Mouse (Mus musculus): Measurements from ENCODE around the gene Stat5b.

Stat5b gene

DNA sequence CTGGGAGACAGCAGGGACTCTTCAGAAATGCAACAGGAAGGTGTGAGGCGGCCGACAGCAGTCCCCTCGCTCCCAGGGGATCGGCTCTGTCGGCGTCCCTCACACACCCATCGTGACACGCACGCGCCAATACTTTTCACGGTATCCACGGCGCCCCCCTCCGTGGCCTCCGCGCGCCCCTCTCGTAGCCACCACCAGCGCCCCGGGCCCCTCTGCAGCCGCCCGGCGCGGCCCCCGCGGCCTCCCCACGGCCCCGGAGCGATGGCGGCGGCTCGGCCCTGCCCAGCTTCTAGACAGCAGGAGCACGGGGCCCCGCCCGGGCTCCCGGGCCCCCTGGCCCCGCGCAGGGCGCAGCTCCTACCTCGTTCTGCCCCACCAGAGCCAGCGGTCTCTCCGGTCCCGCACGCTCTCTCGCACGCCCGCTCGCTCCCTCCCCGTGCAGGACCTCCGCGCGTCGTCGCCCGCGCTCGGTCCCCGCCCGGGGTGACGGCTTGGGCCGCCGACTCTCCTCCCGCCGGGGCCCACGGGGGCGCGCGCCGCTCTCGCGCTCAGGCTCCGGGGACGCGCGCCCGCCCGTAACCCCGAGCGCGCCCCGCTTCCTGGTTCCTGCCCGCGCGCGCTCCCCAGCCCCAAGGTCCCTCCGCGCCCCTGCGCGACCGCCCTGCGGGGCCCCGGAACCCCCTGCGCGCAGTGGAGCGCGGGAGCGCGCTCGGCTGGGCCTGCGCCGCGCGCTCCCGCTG, at the start of gene Stat5b:
Gene Stat5b, minus strand, starts transcription at position 687 of the 740 bp plus-strand sequence.
- peak; percentile 57 for DNase-seq (ENCODE audit: low spot score)

GRCm38 (mm10) chr11:100898441-100899199, 48.1 kb upstream of the Stat5b start:
- DNase-seq (ENCODE audit: low spot score), result no peak

- DNase-seq (ENCODE audit: low spot score), result no peak
Measured at GRCm38 (mm10) chr11:100897294-100898231, 47.0 kb upstream of the Stat5b start.

DNA sequence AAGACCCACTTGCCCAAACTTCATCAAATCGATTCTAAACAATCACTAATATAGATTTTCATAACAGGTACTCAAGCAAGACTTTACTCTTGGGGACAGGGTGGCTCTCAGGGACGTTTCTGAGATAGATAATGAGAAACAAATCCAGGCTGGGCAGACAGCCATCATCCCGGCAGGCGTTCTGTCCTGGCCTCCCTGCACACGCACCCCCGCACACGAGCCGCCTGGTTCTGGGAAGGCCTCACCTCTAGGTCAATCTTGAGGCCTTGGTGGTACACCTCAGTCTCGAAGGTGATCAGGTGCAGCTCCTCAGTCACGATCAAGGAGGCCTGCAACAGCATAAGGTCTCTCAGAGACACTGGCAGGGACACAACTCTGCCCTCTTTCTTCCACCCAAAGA, 45.6 kb upstream of the Stat5b start:
- no peak for DNase-seq (ENCODE audit: low spot score)

- DNase-seq (ENCODE audit: low spot score), result no peak
Measured at GRCm38 (mm10) chr11:100894146-100894918, 43.8 kb upstream of the Stat5b start.

DNA sequence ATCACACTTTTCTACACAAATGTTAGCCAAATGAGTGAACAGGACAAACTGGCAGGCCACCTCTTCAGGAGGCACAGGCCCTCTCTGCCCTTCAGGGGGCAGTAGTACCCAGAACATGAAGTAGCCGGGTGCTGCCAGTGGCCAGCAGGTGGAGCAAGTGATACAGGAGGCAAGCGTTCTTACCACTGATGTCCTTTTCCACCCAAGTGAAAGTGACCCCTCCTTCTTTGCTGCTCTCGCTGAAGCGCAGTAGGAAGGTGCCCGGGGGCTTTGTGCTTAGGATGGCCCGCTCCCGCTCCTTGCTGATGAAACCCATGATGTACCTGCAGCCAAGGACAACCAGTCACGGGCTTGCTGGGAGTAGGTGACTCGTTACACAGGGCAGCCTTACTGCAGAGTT, 43.0 kb upstream of the Stat5b start:
- peak; percentile 69 for DNase-seq (ENCODE audit: low spot score)

- DNase-seq (ENCODE audit: low spot score), result no peak
Measured at GRCm38 (mm10) chr11:100892435-100892834, 41.9 kb upstream of the Stat5b start.

DNA sequence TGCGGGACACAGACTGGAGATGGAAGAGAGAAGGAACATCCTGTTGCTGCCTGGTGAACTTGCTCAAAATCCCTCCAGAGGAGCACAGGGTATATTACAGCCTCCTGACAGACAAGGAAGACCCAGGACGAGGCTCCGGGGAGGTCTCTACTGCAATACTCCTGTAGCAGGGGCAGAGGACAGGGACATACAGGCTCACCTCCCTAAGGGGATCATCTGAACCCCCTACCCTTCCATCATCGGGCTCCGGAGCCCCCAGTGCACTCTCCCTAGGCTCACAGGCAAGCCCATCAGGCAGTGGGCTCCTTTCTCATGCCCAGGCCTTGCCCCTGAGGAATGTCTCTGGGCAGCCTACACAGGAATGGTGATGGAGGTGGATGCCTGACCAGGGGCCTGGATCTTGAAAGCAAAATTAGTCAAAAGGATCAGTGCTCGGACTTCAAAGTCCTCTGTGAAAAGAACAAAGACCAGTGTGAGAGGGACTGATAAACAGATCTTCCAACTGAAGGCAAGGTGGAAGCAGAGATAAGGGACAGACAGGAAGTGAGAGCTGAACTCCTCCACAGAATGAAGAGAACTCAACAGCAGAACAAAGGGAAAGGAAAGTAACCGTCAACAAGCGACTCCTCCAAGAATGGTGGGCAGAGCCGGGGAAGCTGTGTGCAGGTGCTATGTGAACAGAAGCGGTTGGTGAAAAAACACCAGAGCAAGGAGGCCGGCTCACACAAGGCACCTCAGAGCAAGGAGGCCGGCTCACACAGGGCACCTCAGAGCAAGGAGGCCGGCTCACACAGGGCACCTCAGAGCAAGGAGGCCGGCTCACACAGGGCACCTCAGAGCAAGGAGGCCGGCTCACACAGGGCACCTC, 41.0 kb upstream of the Stat5b start:
- no peak for DNase-seq (ENCODE audit: low spot score)

- DNase-seq (ENCODE audit: low spot score), result no peak
Measured at GRCm38 (mm10) chr11:100890481-100890880, 40.0 kb upstream of the Stat5b start.

DNA sequence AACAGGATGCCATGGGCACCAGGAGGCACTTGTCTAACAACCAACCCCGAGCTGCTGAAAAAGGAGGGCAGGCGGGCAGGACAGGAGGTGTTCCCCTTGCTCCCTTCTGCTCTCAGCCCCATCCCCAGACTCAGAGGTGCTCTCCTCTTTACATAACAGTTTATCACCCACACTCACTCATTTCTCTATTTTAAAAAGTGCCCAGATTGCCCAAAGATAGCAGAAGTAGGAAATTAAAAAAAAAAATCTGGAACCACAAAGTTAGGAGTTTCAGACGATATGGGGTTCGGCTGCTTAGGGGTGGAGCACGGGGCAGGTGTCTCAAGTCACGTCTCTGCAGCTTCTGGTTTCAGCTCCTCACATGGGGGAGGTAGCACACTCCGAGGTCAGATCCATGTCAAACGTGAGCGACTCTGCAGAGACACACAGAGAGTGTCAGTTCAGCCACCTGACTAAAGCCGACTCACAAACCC, 37.9 kb upstream of the Stat5b start:
- no peak for DNase-seq (ENCODE audit: low spot score)

DNA sequence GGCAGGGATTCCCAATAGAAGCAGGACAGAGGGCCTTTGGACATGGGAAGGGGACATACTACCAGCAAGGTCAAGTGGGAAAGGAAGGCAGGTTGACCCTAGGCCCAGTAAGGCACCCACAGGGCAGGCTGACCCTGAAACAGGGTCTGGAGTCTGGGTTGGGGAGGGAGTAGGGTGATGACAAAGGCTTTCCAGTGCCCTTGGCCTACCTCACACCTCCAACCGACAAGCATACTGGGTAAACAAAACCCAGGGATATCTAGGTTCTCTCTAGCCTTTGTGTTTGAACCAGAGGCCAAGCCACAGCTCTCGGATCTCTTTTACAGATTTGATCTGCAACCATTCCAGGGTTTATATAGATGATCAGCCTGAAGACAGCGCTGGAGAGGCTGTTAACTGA, 37.2 kb upstream of the Stat5b start:
- no peak for DNase-seq (ENCODE audit: low spot score)

GRCm38 (mm10) chr11:100887236-100887635, 36.7 kb upstream of the Stat5b start:
- DNase-seq (ENCODE audit: low spot score), result no peak

DNA sequence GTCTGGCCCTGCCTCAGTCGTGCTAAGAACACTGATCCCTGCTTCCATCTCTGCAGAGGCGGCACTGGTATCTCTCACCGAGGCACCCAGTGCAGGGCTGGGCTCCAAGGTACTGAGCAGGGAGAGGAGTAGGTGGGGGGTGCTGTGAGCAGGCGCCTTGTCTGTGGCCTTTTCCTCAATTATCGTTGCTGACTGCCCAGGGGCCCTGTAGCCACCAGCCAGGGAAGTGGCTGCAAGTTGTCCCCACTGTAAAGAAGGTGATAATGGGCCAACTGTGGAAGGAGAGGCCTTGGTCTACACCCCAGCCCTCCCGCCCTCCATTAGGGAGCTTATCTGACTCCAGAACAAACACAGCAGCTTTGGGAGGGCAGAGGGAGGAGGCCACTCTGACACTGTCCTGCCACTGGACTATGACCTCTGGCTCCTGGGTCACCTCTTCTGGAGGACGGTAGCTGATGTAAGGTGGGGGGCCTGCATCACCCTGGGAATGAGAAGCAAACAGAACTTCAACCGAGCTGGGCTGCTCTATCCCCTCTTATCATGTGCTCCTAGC, 35.7 kb upstream of the Stat5b start:
- no peak for DNase-seq (ENCODE audit: low spot score)

GRCm38 (mm10) chr11:100885472-100885871, 34.9 kb upstream of the Stat5b start:
- no peak for DNase-seq (ENCODE audit: low spot score)

DNA sequence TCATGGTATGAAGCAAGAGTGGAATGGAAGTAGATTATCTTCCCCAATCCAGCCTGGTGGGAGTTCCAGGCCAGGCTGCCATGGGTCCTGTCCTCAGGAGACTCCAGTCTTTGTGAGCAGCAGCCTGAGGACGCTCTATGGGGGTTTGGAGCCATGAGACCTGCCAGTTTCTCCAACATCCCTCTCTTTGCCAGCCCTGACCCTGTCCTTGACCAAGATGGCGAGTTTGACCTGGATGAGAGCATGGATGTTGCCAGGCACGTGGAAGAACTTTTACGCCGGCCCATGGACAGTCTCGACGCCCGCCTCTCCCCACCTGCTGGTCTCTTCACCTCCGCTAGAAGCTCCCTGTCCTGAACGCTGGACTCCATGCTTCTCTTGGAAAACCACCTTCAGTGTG, 33.1 kb upstream of the Stat5b start:
- no peak for DNase-seq (ENCODE audit: low spot score)

DNA sequence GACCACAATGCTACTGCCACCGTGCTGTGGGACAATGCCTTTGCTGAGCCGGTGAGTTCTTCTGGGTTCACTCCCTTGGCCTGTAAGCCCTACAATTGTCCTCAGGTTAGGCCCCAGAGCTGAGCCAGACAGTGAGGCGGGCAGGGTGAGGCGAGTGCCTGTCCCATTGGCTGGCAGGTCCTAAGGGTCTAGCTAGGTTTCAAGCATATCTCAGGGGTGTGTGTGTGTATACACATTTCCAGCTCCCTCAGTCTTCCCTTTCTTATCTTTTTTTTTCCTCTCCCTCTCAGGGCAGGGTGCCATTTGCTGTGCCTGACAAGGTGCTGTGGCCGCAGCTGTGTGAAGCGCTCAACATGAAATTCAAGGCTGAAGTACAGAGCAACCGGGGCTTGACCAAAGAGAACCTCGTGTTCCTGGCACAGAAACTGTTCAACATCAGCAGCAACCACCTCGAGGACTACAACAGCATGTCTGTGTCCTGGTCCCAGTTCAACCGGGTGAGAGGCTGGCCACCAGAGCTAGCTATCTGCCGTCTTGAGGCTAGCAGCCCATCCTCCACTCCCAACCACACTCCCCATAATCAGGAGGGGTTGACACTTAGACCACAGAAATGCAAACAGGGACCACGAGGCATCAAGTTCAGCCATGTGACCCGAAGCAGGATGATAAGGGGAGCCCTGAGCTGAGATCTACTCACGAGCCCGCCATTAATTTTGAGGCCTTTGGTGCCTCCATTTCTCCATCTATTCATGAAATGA, 29.0 kb upstream of the Stat5b start:
- no peak for DNase-seq (ENCODE audit: low spot score)

DNA sequence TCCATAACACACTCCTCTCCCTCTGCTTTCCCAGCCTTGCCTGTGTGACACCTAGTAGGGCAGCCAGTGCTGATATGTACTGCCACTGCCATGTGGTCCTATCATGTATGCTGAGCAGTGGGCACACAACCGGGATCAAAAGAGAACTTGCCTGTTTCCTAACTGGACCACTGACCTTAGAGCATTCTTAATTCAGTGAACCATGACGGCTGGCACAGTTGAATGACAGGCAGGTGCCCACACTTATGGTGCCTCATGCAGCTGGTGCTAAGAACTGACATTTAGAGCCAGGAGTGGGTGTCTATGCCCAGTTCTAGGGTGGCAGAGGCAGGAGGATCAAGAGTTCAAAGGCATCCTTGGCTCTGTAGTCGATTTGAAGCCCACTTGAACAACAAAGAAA, 25.2 kb upstream of the Stat5b start:
- DNase-seq (ENCODE audit: low spot score), result no peak

GRCm38 (mm10) chr11:100870968-100871350, 20.4 kb upstream of the Stat5b start:
- DNase-seq (ENCODE audit: low spot score), result no peak

- DNase-seq (ENCODE audit: low spot score), result no peak
Measured at GRCm38 (mm10) chr11:100870256-100870967, 19.9 kb upstream of the Stat5b start.

Data from testis, postnatal 14 days (tissue).